Mouse (Mus musculus) myocyte (in vitro differentiated cells): ENCODE measurements around the gene Tsfm.

Experiments
- E2F4 ChIP-seq: IDR thresholded peaks from one replicate; pipeline ENCODE4 v1.6.1; 2011; ENCODE audit warnings: mild to moderate bottlenecking, control low read depth, moderate library complexity; ENCODE audit not compliant: insufficient read depth
- MAX ChIP-seq: IDR thresholded peaks from one replicate; pipeline ENCODE4 v1.6.1; 2011; ENCODE audit warnings: low read depth, mild to moderate bottlenecking, control low read depth
- MYOD1 ChIP-seq, 3 experiments: IDR thresholded peaks; one replicate each; pipeline ENCODE4 v1.6.1; 2011; ENCODE audit warnings: control low read depth in 2 of 3, low read depth in 2 of 3, mild to moderate bottlenecking in 2 of 3, moderate library complexity in 1 of 3; ENCODE audit not compliant: insufficient read length in 2 of 3, control insufficient read depth in 1 of 3
- MYOG ChIP-seq, 3 experiments: IDR thresholded peaks; one replicate each; pipeline ENCODE4 v1.6.1; 2011; ENCODE audit warnings: control low read depth in 2 of 3, low read depth in 2 of 3, mild to moderate bottlenecking in 2 of 3; ENCODE audit not compliant: insufficient read length in 2 of 3, control insufficient read depth in 1 of 3, insufficient read depth in 1 of 3
- POLR2A ChIP-seq: IDR thresholded peaks from one replicate; pipeline ENCODE4 v1.6.1; 2011; ENCODE audit warnings: low read depth, mild to moderate bottlenecking, control low read depth, moderate library complexity; ENCODE audit not compliant: insufficient read length
- SRF ChIP-seq: IDR thresholded peaks from one replicate; pipeline ENCODE4 v1.6.1; 2011; ENCODE audit warnings: low read depth; ENCODE audit not compliant: control insufficient read depth, insufficient read length
- TCF3 ChIP-seq: IDR thresholded peaks from one replicate; pipeline ENCODE4 v1.6.1; 2011; ENCODE audit warnings: low read depth, control low read depth; ENCODE audit not compliant: insufficient read length
- USF1 ChIP-seq: IDR thresholded peaks from one replicate; pipeline ENCODE4 v1.6.1; 2011; ENCODE audit warnings: low read depth, mild to moderate bottlenecking, control low read depth, moderate library complexity

DNA sequence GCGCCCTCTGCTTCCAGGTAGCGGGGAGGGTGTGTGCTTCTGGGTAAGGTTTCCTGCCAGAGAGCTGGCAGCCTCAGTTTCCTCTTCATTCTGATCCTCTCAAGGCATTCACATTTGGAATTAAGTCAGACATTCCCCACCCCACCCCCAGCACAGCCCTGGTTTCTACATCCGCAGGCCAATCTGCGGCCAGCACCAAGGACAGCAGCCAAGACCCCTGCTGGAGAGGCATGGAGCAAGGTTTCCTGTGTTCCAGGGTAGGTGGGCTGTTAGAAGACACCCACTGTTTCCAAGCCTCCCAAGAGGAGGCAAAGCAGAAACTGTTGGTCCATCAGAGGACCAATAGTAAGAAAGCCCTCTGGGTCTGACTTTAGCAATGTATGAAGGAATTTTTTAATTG lies 24.0 kb upstream of the Tsfm start:
- TF ChIP-seq POLR2A (no peak), TCF3 (no peak), MAX (no peak), MYOG (IDR thresholded peaks at IDR 0.05; ENCODE audit: control insufficient read depth in 1 of 3, insufficient read depth in 1 of 3, insufficient read length in 2 of 3, low read depth in 2 of 3) (no peak), MYOD1 (IDR thresholded peaks at IDR 0.05; ENCODE audit: control insufficient read depth in 1 of 3, insufficient read length in 2 of 3, low read depth in 2 of 3) (no peak), USF1 (no peak), E2F4 (no peak), SRF (no peak)
